Mouse (Mus musculus): ENCODE data around the gene Bcr.

Gene Bcr

GRCm38 (mm10) chr10:75058336-75058735 is 2.1 kb upstream of the Bcr start:
- in situ Hi-C loops (cut with MboI) = no loop called here

- in situ Hi-C loops (cut with MboI) = no loop called here
Observed at GRCm38 (mm10) chr10:75058761-75059395, 1.5 kb upstream of the Bcr start.

GRCm38 (mm10) chr10:75059396-75059795 is 996 bp upstream of the Bcr start:
- in situ Hi-C loops (cut with MboI) = no loop called here

- in situ Hi-C loops (cut with MboI) = loop anchor here (5.0 kb wide), 1 partner anchor 91 kb away; no protein-coding TSS in a partner anchor
Observed at GRCm38 (mm10) chr10:75060843-75061235, 447 bp downstream of the Bcr start.

GRCm38 (mm10) chr10:75061341-75062188 is 1.2 kb downstream of the Bcr start:
- in situ Hi-C loops (cut with MboI) = loop anchor here (5.0 kb wide), 1 partner anchor 91 kb away; no protein-coding TSS in a partner anchor

- in situ Hi-C loops (cut with MboI) = loop anchor here (5.0 kb wide), 1 partner anchor 90 kb away; no protein-coding TSS in a partner anchor
Observed at GRCm38 (mm10) chr10:75062189-75062561, 1.8 kb downstream of the Bcr start.

- in situ Hi-C loops (cut with MboI) = loop anchor here (5.0 kb wide), 1 partner anchor 90 kb away; no protein-coding TSS in a partner anchor
Observed at GRCm38 (mm10) chr10:75062621-75063020, 2.2 kb downstream of the Bcr start.

- in situ Hi-C loops (cut with MboI) = loop anchor here (5.0 kb wide), 1 partner anchor 89 kb away; no protein-coding TSS in a partner anchor
Observed at GRCm38 (mm10) chr10:75063301-75063965, 3.0 kb downstream of the Bcr start.

GRCm38 (mm10) chr10:75065691-75066090 is 5.3 kb downstream of the Bcr start:
- in situ Hi-C loops (cut with MboI) = no loop called here

- in situ Hi-C loops (cut with MboI) = no loop called here
Observed at GRCm38 (mm10) chr10:75067446-75067845, 7.1 kb downstream of the Bcr start.

- in situ Hi-C loops (cut with MboI) = no loop called here
Observed at GRCm38 (mm10) chr10:75068086-75068485, 7.7 kb downstream of the Bcr start.

- in situ Hi-C loops (cut with MboI) = no loop called here
Observed at GRCm38 (mm10) chr10:75068624-75069328, 8.4 kb downstream of the Bcr start.

- in situ Hi-C loops (cut with MboI) = no loop called here
Observed at GRCm38 (mm10) chr10:75070281-75070976, 10.0 kb downstream of the Bcr start.

GRCm38 (mm10) chr10:75075665-75076064 is 15.3 kb downstream of the Bcr start:
- in situ Hi-C loops (cut with MboI) = no loop called here

GRCm38 (mm10) chr10:75078174-75079128 is 18.1 kb downstream of the Bcr start:
- in situ Hi-C loops (cut with MboI) = no loop called here

GRCm38 (mm10) chr10:75085330-75085729 is 24.9 kb downstream of the Bcr start:
- in situ Hi-C loops (cut with MboI) = no loop called here

- in situ Hi-C loops (cut with MboI) = no loop called here
Observed at GRCm38 (mm10) chr10:75088471-75088870, 28.1 kb downstream of the Bcr start.

- in situ Hi-C loops (cut with MboI) = no loop called here
Observed at GRCm38 (mm10) chr10:75091478-75092152, 31.2 kb downstream of the Bcr start.

- in situ Hi-C loops (cut with MboI) = no loop called here
Observed at GRCm38 (mm10) chr10:75093252-75093987, 33.0 kb downstream of the Bcr start.
